Mouse (Mus musculus) right cerebral cortex, postnatal 25 days (tissue): Measurements from ENCODE around the gene Mthfs.
"Not testable (repeated sequence)": the region's sequence is repeated elsewhere in the genome, so short reads cannot be mapped to it uniquely, and the experiment has no call there.

Experiments used
- DNase-seq: peaks from one replicate; pipeline ENCODE4 v3.0.0; 2022

The Mthfs gene

DNA sequence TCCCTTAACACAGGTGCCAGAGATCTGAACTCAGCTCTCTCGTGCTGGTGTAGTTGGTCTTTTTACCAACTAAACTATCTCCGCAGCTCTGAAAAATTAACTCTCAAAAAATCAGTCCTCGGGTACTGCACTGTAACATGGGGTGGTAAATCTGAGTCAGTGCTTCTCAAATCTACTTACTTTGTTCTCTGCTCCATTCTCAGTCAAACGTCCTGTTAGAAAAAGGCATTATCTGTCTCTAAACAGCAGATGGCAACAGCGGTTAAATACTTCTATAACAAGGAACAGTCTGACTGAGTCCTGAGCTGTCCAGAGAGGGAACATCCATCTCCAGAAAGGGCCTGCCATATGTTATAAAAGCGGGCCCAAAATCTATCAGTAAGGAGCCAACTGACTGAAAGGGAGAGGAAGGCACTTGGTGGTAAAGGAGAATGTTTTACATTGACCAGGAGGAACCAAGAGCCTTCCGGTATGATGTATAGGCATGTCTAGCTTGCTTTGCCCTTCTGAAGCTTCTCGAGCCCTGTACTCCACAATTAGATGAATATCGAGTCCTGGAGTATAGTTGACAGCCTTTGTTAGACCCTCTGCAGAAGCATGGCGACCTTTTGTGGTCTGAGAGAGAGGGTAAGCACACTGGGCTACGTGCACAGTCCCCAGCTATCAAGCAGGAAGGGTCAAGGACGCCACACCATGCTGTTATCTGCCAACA, at the start of gene Mthfs:
Mthfs (plus strand) TSS at position 324 of the 712 bp plus-strand sequence.
- DNase-seq: not testable (repeated sequence)

GRCm38 (mm10) chr9:89172539-89172938, 37.9 kb upstream of the Mthfs start:
- DNase-seq: not testable (repeated sequence)

DNA sequence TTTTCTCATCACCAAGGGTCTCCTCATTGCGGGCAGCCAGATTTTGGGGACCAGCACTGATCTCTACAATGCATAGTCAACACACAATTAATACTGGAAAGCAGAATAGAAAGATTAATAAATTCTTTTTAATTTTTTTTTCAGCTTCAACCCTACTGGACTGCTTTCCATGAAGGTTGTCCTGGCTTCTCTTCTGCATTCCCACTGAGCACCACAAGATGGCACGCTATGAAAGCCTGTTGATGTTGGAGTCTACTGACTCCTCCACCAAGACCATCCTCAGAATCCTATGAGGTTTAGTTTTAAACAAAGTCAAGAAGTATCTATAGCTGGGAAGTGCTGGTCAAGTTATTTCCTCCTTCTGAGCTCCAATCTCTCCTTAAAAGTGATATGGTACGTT, 31.6 kb upstream of the Mthfs start:
- DNase-seq: peak; percentile 57

- DNase-seq: not testable (repeated sequence)
Observed at GRCm38 (mm10) chr9:89179469-89179868, 31.0 kb upstream of the Mthfs start.

DNA sequence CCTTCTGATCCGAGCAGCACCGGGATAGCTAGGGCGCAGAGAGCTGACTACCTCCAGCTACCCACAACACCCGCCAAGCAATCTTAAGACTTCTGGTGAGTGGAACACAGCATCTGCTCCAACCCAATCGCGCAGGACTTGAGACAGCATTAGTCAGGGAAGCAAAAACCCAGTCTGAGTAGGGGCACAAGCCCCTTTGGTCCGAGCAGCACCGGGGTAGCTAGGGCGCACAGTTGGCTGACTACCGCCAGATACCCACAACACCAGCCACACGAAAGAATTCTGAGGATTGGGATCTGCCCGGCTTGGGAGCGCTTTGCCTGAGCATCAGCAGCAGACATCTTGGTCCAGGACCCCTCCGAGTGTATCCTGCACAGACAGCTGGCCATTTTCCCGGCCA, 23.5 kb upstream of the Mthfs start:
- not testable (repeated sequence) for DNase-seq

- not testable (repeated sequence) for DNase-seq
Observed at GRCm38 (mm10) chr9:89195483-89195882, 15.0 kb upstream of the Mthfs start.

GRCm38 (mm10) chr9:89197509-89197908, 13.0 kb upstream of the Mthfs start:
- DNase-seq: not testable (repeated sequence)

DNA sequence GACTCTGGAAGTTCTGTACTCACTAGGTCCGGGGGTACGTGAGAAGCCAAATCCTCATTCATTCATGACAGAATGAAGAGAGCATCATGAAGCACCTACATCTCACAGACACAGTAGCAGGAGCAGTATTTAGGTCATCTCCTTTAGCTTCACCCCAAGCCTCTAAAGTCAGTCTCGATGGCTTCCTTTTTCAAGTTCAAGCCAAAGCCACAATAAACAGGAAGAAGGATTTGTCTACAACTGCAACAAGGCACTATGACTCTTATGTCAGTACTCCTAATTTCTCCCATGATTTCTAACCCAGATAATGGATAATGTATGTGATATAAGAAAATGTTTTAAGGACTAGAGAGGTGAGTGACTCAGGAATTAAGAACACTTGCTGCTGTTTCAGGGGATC, 12.1 kb upstream of the Mthfs start:
- DNase-seq: not testable (repeated sequence)

DNA sequence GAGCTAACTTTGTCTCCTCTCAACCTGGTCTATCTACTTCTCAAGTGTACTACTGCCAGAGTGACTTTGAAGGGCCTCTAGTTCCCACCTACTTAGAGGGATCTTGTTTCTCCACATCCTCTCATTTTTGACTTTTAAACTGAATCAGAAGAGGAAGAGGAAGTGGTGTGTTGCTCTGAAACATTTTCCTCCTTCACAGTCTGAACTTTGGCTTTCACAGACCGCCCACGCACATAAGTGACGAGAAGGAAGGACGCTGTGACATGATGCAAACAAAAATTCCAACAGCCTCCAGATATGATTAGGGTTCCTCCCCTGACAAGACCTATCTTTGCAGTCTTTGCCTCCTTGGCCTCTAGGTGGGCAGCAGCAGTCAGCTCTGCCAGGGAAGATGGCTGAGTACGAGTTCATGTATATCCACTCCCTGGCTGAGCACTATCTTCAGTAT, 11.5 kb upstream of the Mthfs start, which contains the start of the genes Bcl2a1b and Gm29094:
Bcl2a1b (plus strand) TSS at position 241 of the 448 bp plus-strand sequence.
Gm29094 (plus strand) TSS at position 411 of the 448 bp plus-strand sequence.
- not testable (repeated sequence) for DNase-seq

DNA sequence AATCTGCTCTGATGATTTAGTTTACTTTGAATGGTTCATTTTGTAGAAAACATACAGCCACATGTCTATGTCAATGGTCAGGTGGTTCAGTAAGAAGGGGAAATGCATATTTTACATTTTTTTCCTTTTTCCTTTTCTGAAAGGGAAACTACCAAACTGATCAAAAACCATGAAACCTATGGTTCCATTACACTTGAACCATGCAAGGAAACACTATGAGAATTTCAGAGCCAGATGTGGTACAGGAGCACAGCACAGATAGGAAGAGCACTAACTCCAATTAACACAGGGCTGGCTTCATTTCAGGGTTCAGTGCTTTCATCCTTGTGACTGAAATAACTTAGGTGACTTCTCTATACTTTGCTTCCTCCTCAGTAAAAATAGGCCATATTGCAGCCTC, 8.2 kb upstream of the Mthfs start:
- not testable (repeated sequence) for DNase-seq

DNA sequence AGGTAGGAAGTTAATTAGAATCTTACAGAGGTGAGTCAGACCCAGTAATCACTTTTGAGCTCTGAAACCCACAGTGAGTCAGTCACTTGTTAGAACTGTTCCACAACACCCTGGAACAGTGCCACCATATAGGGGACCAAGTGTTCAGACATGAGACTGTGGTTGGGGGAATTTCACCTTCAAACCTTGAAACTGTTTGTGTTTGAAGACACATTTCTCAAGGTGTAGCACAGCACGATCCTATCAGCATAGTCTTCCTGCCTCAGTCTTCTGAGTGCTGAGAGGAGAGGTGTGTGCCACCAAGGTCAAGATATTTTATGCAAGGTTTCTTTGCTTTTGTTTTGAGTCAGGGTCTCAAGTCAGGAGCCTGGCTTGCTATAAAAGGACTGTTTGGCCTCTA, 1.5 kb upstream of the Mthfs start:
- DNase-seq: not testable (repeated sequence)

DNA sequence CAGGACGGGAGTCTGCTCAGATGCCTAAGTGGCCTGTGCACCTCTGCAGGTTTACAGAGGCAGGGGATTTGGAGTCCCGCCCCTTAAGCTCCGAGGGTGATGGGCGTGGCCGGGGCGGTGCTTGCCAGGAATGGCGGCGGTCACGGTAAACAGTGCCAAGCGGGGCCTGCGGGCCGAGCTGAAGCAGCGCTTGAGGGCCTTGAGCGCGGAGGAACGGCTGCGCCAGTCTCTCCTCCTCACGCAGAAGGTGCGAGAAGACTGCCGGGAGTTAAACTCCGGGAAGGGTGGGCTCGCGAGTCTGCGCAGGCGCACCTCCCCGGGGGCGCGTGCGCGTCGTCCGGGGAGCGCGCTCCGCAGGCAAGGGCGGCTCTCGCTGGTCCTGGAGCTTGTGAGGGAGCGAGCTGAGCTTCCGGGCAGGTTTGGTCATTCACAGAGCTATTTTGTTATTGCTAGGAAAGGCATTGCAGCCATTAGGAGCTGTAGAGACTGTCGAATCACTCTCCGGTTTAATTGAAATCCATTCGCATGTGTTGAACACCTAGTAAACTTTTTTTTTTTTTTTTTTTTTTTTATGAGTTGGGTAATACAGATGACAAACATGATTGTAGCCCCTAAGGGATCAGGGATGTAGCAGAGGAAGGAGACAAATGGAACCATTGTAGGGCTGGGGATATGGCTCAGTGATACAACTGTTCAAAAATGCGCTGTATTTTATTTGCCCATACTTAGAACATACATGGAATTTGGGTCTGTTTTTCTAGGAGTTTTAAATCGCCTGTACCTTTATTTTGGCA, 786 bp downstream of the Mthfs start:
- peak; percentile 95 for DNase-seq

DNA sequence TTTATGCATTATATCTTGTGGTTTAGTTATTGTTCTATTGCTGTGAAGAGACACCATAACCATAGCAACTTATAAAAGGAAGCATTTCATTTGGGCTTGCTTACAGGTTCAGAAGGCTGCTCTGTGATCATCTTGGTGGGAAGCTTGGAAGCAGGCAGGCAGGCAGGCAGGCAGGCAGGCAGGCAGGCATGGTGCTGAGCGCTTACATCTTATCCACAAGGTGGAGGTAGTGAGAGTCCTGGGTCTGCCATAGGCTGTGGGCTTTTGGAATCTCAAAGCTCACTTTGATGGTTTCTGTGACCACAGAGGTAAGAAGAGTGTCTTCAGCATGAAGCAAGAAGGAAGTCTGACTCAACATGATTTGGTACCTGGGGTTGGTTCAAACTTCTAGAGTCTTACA, 2.0 kb downstream of the Mthfs start:
- DNase-seq: not testable (repeated sequence)

DNA sequence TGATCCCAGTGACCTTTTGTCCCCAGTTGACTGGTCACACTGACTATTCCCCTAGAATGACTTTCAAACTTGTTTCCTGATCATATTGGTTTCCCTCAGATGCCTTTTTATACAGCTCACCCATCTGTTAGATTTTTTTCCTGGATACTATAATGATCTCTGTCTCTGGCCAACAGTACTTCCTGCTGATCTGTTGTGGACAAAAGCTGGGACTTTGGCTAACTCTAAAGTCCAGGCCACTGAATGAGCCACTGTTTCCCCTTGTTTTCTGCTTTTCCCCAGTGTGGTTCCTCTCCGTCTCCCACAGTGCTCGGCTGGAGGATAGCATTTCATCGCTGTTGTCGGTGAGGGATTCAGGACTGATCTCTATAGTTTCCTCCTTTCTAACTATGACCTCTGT, 7.7 kb downstream of the Mthfs start:
- not testable (repeated sequence) for DNase-seq

GRCm38 (mm10) chr9:89219668-89220067, 9.2 kb downstream of the Mthfs start:
- DNase-seq: not testable (repeated sequence)

GRCm38 (mm10) chr9:89220704-89221287, 10.3 kb downstream of the Mthfs start:
- not testable (repeated sequence) for DNase-seq

GRCm38 (mm10) chr9:89226071-89226470, 15.6 kb downstream of the Mthfs start:
- no peak for DNase-seq

DNA sequence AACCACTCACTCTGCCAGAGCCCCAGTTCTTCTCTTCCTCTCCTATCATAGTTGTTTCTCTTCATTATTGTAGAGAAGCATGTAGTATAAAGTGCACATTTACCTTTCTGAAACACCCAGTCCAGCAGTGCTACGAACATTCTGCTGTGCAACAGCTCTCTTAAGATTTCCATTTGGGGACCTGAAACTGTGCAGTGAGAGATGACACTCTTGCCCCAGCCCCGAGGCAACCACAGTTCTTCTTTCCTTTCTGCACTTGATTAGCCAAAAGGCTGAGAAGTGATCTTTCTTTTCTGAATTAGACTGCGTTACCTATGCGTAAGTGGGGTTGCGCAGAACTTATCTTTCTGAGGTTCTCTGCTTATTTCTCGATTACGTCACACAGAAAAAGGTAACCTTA, 17.6 kb downstream of the Mthfs start:
- no peak for DNase-seq

- DNase-seq: peak; percentile 53
Observed at GRCm38 (mm10) chr9:89230897-89231497, 20.5 kb downstream of the Mthfs start.

DNA sequence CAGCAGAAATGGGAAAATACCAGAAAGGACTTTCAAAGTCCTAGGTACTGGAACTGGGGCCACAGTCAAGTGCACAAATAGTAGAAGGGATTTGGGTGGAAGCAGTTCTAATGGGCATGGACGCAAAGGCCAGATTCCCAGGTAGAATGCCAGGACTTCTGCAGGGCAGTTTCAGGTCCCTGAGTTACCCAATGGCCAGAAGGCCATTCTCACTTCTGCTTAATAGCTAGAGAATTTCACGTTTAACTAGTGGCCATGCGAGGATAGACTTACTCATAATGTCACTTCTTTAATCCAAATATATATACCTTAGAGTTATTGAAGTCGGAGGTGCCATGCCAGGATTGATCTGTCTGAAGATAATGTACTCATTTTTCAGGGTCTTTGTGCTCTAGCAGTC, 26.7 kb downstream of the Mthfs start:
- not testable (repeated sequence) for DNase-seq

- not testable (repeated sequence) for DNase-seq
Observed at GRCm38 (mm10) chr9:89238976-89239505, 28.6 kb downstream of the Mthfs start.

DNA sequence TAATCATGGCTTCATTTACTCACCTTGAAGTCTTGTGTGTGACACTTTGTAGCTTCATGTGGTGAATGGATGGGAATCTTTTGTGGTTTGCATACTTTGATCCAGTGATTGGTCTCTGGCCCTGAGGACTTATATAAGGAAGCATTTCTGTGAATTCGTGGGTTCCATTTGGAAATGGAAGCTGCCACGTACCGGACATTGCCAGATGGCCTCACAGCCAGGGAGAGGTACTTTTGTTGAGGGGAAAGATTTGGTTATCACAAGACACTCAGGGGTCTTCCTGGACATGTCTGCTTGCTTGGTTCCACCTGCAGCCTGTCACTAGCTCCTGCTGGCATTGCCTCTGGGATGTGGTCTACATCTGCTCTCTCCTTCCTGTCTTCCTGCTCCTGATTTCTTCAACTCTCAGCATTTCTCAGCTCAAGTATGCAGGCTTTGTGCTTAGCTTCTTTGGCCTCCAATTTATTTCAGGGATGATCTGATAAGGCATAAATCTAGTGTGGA, 30.1 kb downstream of the Mthfs start:
- not testable (repeated sequence) for DNase-seq
